Mouse (Mus musculus) ES-E14 (cell line): Measurements from ENCODE around the gene Ptgds.

Source experiments
- HCFC1 ChIP-seq: IDR thresholded peaks from 2 replicates; pipeline ENCODE4 v1.6.1; 2012; ENCODE audit warnings: low read length, inconsistent platforms, borderline replicate concordance; ENCODE audit not compliant: insufficient read depth
- MAFK ChIP-seq: IDR thresholded peaks from 2 replicates; pipeline ENCODE4 v1.6.1; 2014; ENCODE audit warnings: mild to moderate bottlenecking, low read depth, low read length, inconsistent platforms; ENCODE audit not compliant: insufficient read depth
- ZC3H11A ChIP-seq: IDR thresholded peaks from 2 replicates; pipeline ENCODE4 v1.6.1; 2012; ENCODE audit warnings: low read depth, mild to moderate bottlenecking, inconsistent platforms, low read length, borderline replicate concordance

- TF ChIP-seq ZC3H11A (no peak), MAFK (no peak), HCFC1 (no peak)
Observed at GRCm38 (mm10) chr2:25492988-25493387, 23.1 kb upstream of the Ptgds start.
